Mouse (Mus musculus): ENCODE results near the gene Phf14.

- TF ChIP-seq CTCF (IDR thresholded peaks at IDR 0.05; ENCODE audit: insufficient read depth, low read length) (no peak), POLR2A (IDR thresholded peaks at IDR 0.05; ENCODE audit: borderline replicate concordance, extremely low read depth, low read depth, low read length) (no peak)
Observed at GRCm38 (mm10) chr6:12082125-12082524, 174.5 kb downstream of the Phf14 start.

Measured in lung, adult 2 months (tissue).